18 mouse cellular contexts compared by ENCODE assay signal in genomic region chr6:137503009-137503408, GRCm38 (mm10).
"Had no signal": no experiment of that assay in that cellular context is flagged by ENCODE, and none has a peak within 500 bp of the region (broad histone marks: within the 10 kb centered on the region; RNA-seq: fewer than 3 reads in every experiment).

No protein-coding gene starts in this region.

- H3K4me2 ChIP-seq: limb, embryonic 13.5 days; liver, embryonic 12.5 days; liver, embryonic 15.5 days; midbrain, embryonic 12.5 days; midbrain, embryonic 15.5 days; neural tube, embryonic 13.5 days had no signal

- DNase-seq: kidney, adult 18-20 months; kidney, adult 9 months; kidney, postnatal 14 days; kidney, postnatal 4 days; liver; lung, postnatal 14 days; retina, postnatal 1 day; thymus, postnatal 25 days had no signal

- H3K4me3 ChIP-seq: limb, embryonic 10.5 days; limb, embryonic 13.5 days; liver, embryonic 12.5 days; liver, embryonic 15.5 days; midbrain, embryonic 12.5 days; midbrain, embryonic 15.5 days; myocyte; neural tube, embryonic 13.5 days had no signal

- H3K4me1 ChIP-seq: limb, embryonic 10.5 days; limb, embryonic 13.5 days; liver, embryonic 12.5 days; liver, embryonic 15.5 days; midbrain, embryonic 12.5 days; midbrain, embryonic 15.5 days; neural tube, embryonic 13.5 days had no signal

- H3K27ac ChIP-seq: limb, embryonic 10.5 days; limb, embryonic 13.5 days; liver, embryonic 12.5 days; liver, embryonic 15.5 days; macrophage; midbrain, embryonic 12.5 days; midbrain, embryonic 15.5 days; neural tube, embryonic 13.5 days had no signal

- H3K36me3 ChIP-seq: limb, embryonic 10.5 days; liver, embryonic 12.5 days; liver, embryonic 15.5 days; midbrain, embryonic 12.5 days; midbrain, embryonic 15.5 days had no signal

- ATAC-seq: intestine, embryonic 16.5 days; liver, embryonic 12.5 days; midbrain, embryonic 15.5 days had no signal

- H3K9me3 ChIP-seq: limb, embryonic 10.5 days; limb, embryonic 13.5 days; liver, embryonic 12.5 days; liver, embryonic 15.5 days; midbrain, embryonic 12.5 days; midbrain, embryonic 15.5 days; neural tube, embryonic 13.5 days had no signal

- H3K9ac ChIP-seq: limb, embryonic 13.5 days; liver, embryonic 12.5 days; liver, embryonic 15.5 days; midbrain, embryonic 12.5 days; midbrain, embryonic 15.5 days; neural tube, embryonic 13.5 days had no signal

- H3K27me3 ChIP-seq: limb, embryonic 13.5 days; liver, embryonic 12.5 days; liver, embryonic 15.5 days; midbrain, embryonic 12.5 days; midbrain, embryonic 15.5 days; neural tube, embryonic 13.5 days had no signal
